Mouse (Mus musculus): ENCODE data around the gene Fgfr2. TPM values are rescaled to one million over a fixed set of nuclear protein-coding genes. Genes with fewer than 3 reads are reported as not detected.
A peak's percentile ranks its signal among the peaks of the same experiment; 100 is the strongest.

Fgfr2 gene
- polyA plus RNA-seq, 1 experiment from 2014 or later, result 20.3 TPM

DNA sequence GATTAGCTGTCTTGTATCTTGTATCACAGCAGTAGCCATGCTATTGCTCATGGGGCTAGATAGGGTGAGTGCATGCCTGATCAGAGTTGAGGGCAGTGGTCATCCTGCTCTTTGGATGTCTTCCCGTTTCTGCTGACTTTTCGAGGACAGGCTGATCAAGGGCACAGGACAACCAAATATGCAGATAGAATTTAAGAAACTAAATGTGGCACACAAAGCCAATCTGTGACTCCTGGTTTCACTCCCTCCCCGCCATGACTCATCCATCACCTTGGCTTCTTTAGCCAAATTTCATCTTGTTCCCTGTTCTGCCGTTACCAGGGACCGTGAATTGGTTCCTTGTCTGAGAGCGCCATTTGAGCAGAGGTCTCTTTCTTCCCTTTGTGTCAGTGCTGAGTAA lies 1469.7 kb downstream of the Fgfr2 start:
- 85% methylated on average over 6 of the region's 6 CpGs for WGBS

DNA sequence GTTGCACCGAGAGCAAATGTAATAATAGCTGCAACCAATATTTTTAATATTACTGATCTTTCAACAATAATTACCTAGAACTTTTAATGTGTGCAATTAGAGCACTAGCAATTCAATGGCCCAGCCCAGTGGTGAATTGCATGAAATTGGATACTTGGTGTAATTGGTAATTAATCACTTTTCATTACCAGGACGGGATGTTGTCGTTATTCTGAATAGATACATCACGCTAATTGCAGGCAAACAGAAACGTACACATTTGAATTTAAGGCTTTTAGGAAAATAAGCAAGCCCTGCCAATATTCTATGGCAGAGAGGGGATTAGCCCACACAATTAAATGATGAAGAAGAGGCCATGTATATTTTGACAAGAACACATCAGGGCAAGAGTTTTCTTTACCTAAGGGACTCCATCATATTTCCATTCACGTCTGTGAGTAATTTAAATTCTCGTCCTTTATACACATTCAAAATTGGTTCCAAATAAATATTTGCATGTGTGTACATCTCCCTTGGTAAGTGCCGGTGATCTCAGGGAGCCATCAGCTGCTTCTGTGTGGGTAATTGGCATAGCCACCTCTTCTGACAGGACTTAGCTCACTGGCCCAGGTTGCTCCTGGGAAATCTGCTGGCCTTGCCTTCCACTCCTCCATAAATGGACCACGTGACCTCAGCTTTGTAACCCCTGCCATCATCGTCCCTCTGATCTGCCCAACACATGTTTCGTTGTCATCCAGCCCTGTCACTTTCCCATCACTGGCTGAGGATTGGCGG lies 1471.0 kb downstream of the Fgfr2 start:
- Histone ChIP-seq H3K36me3 (ENCODE audit: control insufficient read depth, insufficient read depth) (no peaks in the 10 kb centered on the region), H3K4me2 (ENCODE audit: low read depth, low read length) (no peak overlapping the region), H3K4me3 (ENCODE audit: low read length) (no peak overlapping the region), H3K4me1 (ENCODE audit: control insufficient read depth, insufficient read depth, low read length) (no peaks in the 10 kb centered on the region), H3K27ac (ENCODE audit: low read length) (no peak overlapping the region), H3K9ac (ENCODE audit: low read length) (no peak overlapping the region), H3K27me3 (ENCODE audit: control insufficient read depth, insufficient read depth, low read length) (no peaks in the 10 kb centered on the region), H3K9me3 (replicated peaks; ENCODE audit: control insufficient read depth, low read length) (no peaks in the 10 kb centered on the region)
- no peak for ATAC-seq (replicated peaks; ENCODE audit: extremely low read depth, insufficient read depth, low FRiP score)
- 73% methylated on average over 12 of the region's 12 CpGs for WGBS

More for the DNA sequence above, 1469.7 kb downstream of the Fgfr2 start:
- Histone ChIP-seq H3K9ac (ENCODE audit: low read length) (no peak overlapping the region), H3K4me1 (ENCODE audit: control insufficient read depth, insufficient read depth, low read length) (no peaks in the 10 kb centered on the region), H3K36me3 (ENCODE audit: control insufficient read depth, insufficient read depth) (no peaks in the 10 kb centered on the region), H3K4me3 (ENCODE audit: low read length) (no peak overlapping the region), H3K4me2 (ENCODE audit: low read depth, low read length) (no peak overlapping the region), H3K9me3 (replicated peaks; ENCODE audit: control insufficient read depth, low read length) (no peaks in the 10 kb centered on the region), H3K27me3 (ENCODE audit: control insufficient read depth, insufficient read depth, low read length) (no peaks in the 10 kb centered on the region), H3K27ac (ENCODE audit: low read length) (no peak overlapping the region)
- ATAC-seq (replicated peaks; ENCODE audit: extremely low read depth, insufficient read depth, low FRiP score), result no peak

DNA sequence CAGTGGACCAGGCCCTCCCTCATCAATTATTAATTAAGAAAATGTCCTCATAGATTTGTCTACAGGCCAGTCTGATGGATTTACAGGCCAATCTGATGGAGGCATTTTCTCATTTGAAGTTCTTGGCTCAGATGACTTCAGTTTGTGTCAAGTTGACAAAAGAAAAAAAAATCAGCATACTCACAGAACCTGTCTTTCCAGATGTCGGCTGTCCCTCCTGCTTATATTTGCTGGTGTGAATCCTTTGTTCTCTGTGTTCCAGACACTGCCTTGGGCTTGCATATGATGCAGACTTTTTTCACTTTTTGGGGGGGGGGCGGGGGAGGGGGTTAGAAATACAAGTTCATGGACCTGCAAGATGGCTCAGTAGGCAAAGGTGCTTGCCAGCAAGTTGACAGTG lies 1472.9 kb downstream of the Fgfr2 start:
- peaks cover 13% of the 10 kb centered on the region for H3K27me3 ChIP-seq (ENCODE audit: control insufficient read depth, insufficient read depth, low read length)
- no peak overlapping the region for H3K4me3 ChIP-seq (ENCODE audit: low read length)
- no peak overlapping the region for H3K9ac ChIP-seq (ENCODE audit: low read length)
- H3K4me1 ChIP-seq (ENCODE audit: control insufficient read depth, insufficient read depth, low read length), result no peaks in the 10 kb centered on the region
- WGBS, result 49% methylated on average over 2 of the region's 2 CpGs
- no peaks in the 10 kb centered on the region for H3K36me3 ChIP-seq (ENCODE audit: control insufficient read depth, insufficient read depth)
- H3K4me2 ChIP-seq (ENCODE audit: low read depth, low read length), result no peak overlapping the region
- H3K27ac ChIP-seq (ENCODE audit: low read length), result no peak overlapping the region
- ATAC-seq (replicated peaks; ENCODE audit: extremely low read depth, insufficient read depth, low FRiP score), result no peak
- H3K9me3 ChIP-seq (replicated peaks; ENCODE audit: control insufficient read depth, low read length), result no peaks in the 10 kb centered on the region

DNA sequence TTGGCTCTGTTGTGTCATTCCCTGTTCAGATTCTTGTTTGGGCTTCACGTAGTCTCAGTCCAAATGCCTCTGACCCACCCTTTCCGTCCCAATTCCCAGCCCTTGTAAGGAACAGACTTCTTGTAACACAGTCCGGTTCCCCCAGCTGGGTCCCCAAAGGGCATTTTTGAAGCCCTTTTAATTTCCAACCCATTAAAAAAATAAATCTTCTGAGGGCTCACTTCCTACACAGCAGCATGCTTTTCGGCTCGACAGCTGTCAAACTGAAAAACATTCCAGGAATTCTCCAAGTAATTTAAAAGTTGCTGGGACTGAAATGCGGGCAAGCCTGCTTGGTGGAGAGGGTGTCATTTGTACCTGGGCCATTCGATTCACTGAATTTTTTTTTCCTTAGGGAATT lies 1474.9 kb downstream of the Fgfr2 start:
- WGBS, result 43% methylated on average over 7 of the region's 7 CpGs

DNA sequence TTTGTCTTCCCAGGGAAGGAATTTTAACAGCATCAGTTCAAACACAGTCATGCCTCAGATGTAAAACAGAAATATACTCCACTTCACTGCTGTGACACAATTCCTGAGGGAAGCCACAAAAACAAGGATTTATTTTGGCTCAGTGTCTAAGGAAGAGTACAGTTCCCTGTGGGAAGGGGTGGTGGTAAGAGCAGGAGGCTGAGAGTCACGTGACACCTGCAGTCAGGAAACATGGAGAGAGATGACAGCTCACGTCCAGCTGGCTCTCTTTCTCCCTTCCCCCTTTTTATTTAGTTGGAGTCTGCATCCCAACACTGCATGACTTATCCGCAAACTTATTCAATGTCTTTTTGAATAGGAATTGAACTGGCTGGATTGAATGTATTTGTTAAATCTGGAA lies 1475.6 kb downstream of the Fgfr2 start:
- ATAC-seq (replicated peaks; ENCODE audit: extremely low read depth, insufficient read depth, low FRiP score), result no peak

More for the DNA sequence above, 1474.9 kb downstream of the Fgfr2 start:
- Histone ChIP-seq H3K36me3 (ENCODE audit: control insufficient read depth, insufficient read depth) (no peaks in the 10 kb centered on the region), H3K4me3 (ENCODE audit: low read length) (no peak overlapping the region), H3K27ac (ENCODE audit: low read length) (no peak overlapping the region), H3K4me1 (ENCODE audit: control insufficient read depth, insufficient read depth, low read length) (no peaks in the 10 kb centered on the region), H3K9me3 (replicated peaks; ENCODE audit: control insufficient read depth, low read length) (no peaks in the 10 kb centered on the region), H3K27me3 (ENCODE audit: control insufficient read depth, insufficient read depth, low read length) (peaks cover 31% of the 10 kb centered on the region), H3K4me2 (ENCODE audit: low read depth, low read length) (no peak overlapping the region), H3K9ac (ENCODE audit: low read length) (no peak overlapping the region)
- no peak for ATAC-seq (replicated peaks; ENCODE audit: extremely low read depth, insufficient read depth, low FRiP score)

GRCm38 (mm10) chr7:131644586-131644985 lies 1478.6 kb downstream of the Fgfr2 start:
- no peak overlapping the region for H3K4me3 ChIP-seq (ENCODE audit: low read length)
- no peak for ATAC-seq (replicated peaks; ENCODE audit: extremely low read depth, insufficient read depth, low FRiP score)
- H3K27ac ChIP-seq (ENCODE audit: low read length), result no peak overlapping the region
- H3K9ac ChIP-seq (ENCODE audit: low read length), result no peak overlapping the region
- no peaks in the 10 kb centered on the region for H3K4me1 ChIP-seq (ENCODE audit: control insufficient read depth, insufficient read depth, low read length)
- H3K36me3 ChIP-seq (ENCODE audit: control insufficient read depth, insufficient read depth), result no peaks in the 10 kb centered on the region
- peaks cover 58% of the 10 kb centered on the region for H3K27me3 ChIP-seq (ENCODE audit: control insufficient read depth, insufficient read depth, low read length)
- 6% methylated on average over 13 of the region's 13 CpGs for WGBS
- H3K9me3 ChIP-seq (replicated peaks; ENCODE audit: control insufficient read depth, low read length), result no peaks in the 10 kb centered on the region
- no peak overlapping the region for H3K4me2 ChIP-seq (ENCODE audit: low read depth, low read length)

More for the DNA sequence above, 1475.6 kb downstream of the Fgfr2 start:
- H3K27me3 ChIP-seq (ENCODE audit: control insufficient read depth, insufficient read depth, low read length), result peaks cover 38% of the 10 kb centered on the region
- no peak overlapping the region for H3K4me3 ChIP-seq (ENCODE audit: low read length)
- no peaks in the 10 kb centered on the region for H3K36me3 ChIP-seq (ENCODE audit: control insufficient read depth, insufficient read depth)
- H3K27ac ChIP-seq (ENCODE audit: low read length), result no peak overlapping the region
- H3K9me3 ChIP-seq (replicated peaks; ENCODE audit: control insufficient read depth, low read length), result no peaks in the 10 kb centered on the region
- no peaks in the 10 kb centered on the region for H3K4me1 ChIP-seq (ENCODE audit: control insufficient read depth, insufficient read depth, low read length)
- WGBS, result 35% methylated on average over 3 of the region's 3 CpGs
- no peak overlapping the region for H3K9ac ChIP-seq (ENCODE audit: low read length)
- no peak overlapping the region for H3K4me2 ChIP-seq (ENCODE audit: low read depth, low read length)

DNA sequence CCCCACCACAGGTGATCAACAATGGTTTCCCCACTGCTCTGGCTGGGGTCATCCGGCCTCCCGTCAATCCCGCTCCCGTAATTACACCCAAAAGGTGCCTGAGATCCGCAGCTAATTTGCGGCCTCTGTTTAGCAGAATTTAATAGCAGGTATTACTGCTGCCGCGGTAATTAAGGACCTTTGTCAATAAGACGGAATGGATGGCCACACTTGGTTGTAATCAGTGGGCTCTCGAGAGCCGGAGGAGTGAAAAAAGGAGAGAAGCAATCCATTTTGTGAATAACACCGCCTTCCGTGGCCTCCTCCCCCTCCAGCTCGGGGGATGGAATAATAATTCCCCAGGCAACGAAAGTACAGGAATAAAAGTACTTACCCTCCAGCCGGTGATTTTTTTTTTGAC lies 1479.1 kb downstream of the Fgfr2 start:
- Histone ChIP-seq H3K4me3 (ENCODE audit: low read length) (0 out of 2 replicates have a peak overlapping the region, but pooled peaks have one; percentile 4), H3K9ac (ENCODE audit: low read length) (no peak overlapping the region), H3K9me3 (replicated peaks; ENCODE audit: control insufficient read depth, low read length) (no peaks in the 10 kb centered on the region), H3K36me3 (ENCODE audit: control insufficient read depth, insufficient read depth) (no peaks in the 10 kb centered on the region), H3K4me1 (ENCODE audit: control insufficient read depth, insufficient read depth, low read length) (no peaks in the 10 kb centered on the region), H3K27ac (ENCODE audit: low read length) (no peak overlapping the region), H3K4me2 (ENCODE audit: low read depth, low read length) (no peak overlapping the region), H3K27me3 (ENCODE audit: control insufficient read depth, insufficient read depth, low read length) (peaks cover 58% of the 10 kb centered on the region)
- ATAC-seq (replicated peaks; ENCODE audit: extremely low read depth, insufficient read depth, low FRiP score), result no peak
- 3% methylated on average over 16 of the region's 16 CpGs for WGBS

DNA sequence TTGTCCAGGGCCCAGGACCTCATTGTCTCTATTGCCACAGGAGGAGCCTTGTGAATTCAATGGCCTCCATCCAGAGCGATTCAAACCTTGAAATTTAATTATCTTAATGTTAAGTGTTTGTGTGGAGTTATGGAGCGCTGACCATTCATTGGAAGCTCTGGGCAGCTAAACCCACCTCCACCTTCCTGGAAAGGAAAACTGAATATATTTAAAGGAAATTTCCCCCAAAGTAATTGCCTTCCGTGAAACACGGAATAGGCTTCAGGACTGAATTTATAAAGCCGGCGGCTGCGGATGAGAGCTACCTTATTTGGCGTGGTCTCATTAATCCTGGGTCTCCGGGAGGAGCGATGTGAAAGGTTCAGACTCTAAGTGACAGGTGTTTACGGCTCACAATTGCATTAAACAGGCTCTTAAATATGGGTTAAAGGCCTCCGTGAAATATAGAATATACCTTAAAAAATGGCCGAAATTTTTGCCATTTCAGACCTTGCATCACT lies 1479.8 kb downstream of the Fgfr2 start:
- ATAC-seq (replicated peaks; ENCODE audit: extremely low read depth, insufficient read depth, low FRiP score), result no peak
- Histone ChIP-seq H3K36me3 (ENCODE audit: control insufficient read depth, insufficient read depth) (no peaks in the 10 kb centered on the region), H3K27ac (ENCODE audit: low read length) (no peak overlapping the region), H3K4me3 (ENCODE audit: low read length) (no peak overlapping the region), H3K4me2 (ENCODE audit: low read depth, low read length) (no peak overlapping the region), H3K27me3 (ENCODE audit: control insufficient read depth, insufficient read depth, low read length) (peaks cover 58% of the 10 kb centered on the region), H3K9ac (ENCODE audit: low read length) (no peak overlapping the region), H3K4me1 (ENCODE audit: control insufficient read depth, insufficient read depth, low read length) (no peaks in the 10 kb centered on the region), H3K9me3 (replicated peaks; ENCODE audit: control insufficient read depth, low read length) (no peaks in the 10 kb centered on the region)
- 30% methylated on average over 13 of the region's 13 CpGs for WGBS

DNA sequence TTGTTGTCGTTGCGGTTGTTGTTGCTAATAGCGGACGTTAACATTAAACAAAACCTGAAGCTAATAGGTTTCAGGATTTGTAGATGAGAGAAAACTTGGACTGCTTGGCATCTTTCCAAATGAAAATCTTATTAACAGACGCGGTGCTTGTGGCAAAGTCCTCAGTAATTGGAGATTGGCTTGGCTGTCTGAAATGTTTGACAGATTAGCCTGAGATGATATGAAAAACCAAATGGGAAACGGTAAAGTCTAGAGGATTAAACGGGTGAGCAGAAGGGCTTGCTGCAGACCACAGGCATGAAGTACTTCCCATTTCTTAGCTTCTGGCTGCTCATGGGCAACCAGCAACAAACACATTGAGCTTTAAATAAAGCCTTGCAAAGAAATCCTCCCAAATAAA lies 1493.6 kb downstream of the Fgfr2 start:
- no peaks in the 10 kb centered on the region for H3K4me1 ChIP-seq (ENCODE audit: control insufficient read depth, insufficient read depth, low read length)
- no peak overlapping the region for H3K4me3 ChIP-seq (ENCODE audit: low read length)
- no peaks in the 10 kb centered on the region for H3K9me3 ChIP-seq (replicated peaks; ENCODE audit: control insufficient read depth, low read length)
- H3K27me3 ChIP-seq (ENCODE audit: control insufficient read depth, insufficient read depth, low read length), result no peaks in the 10 kb centered on the region
- no peak overlapping the region for H3K27ac ChIP-seq (ENCODE audit: low read length)
- 77% methylated on average over 8 of the region's 8 CpGs for WGBS
- no peaks in the 10 kb centered on the region for H3K36me3 ChIP-seq (ENCODE audit: control insufficient read depth, insufficient read depth)
- H3K4me2 ChIP-seq (ENCODE audit: low read depth, low read length), result no peak overlapping the region
- ATAC-seq (replicated peaks; ENCODE audit: extremely low read depth, insufficient read depth, low FRiP score), result no peak
- H3K9ac ChIP-seq (ENCODE audit: low read length), result no peak overlapping the region
